Mouse (Mus musculus): Measurements from ENCODE around the gene Il34. TPM values are rescaled to one million over a fixed set of nuclear protein-coding genes. Genes with fewer than 3 reads are reported as not detected.

Gene Il34
- polyA plus RNA-seq (2012; fragmentation: generic; extraction: Trizol), result 10 to 100 TPM; 11.1 to 18.7 TPM

DNA sequence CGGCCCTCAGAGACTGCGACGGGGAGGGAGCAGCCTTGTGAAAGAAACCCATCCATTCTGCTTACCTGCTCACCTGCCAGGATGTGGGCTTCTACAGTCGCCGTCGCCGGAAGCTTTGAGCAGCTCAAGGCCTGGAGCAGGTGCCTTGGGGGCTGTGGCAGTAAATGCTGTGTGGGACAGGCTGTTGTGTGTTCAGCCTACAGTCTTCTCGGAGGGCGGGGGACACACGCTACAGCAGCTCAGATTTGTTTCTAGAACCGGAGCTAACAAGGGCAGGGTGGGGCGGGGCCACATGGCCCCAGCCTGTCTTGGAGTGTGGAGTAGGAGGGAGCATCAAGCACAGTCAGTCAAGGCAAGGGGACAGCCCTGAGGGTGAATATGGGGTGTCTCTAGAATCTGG, at the start of gene Il34:
Gene Il34 (minus strand): TSS at position 256 of the 400 bp plus-strand sequence.

DNA sequence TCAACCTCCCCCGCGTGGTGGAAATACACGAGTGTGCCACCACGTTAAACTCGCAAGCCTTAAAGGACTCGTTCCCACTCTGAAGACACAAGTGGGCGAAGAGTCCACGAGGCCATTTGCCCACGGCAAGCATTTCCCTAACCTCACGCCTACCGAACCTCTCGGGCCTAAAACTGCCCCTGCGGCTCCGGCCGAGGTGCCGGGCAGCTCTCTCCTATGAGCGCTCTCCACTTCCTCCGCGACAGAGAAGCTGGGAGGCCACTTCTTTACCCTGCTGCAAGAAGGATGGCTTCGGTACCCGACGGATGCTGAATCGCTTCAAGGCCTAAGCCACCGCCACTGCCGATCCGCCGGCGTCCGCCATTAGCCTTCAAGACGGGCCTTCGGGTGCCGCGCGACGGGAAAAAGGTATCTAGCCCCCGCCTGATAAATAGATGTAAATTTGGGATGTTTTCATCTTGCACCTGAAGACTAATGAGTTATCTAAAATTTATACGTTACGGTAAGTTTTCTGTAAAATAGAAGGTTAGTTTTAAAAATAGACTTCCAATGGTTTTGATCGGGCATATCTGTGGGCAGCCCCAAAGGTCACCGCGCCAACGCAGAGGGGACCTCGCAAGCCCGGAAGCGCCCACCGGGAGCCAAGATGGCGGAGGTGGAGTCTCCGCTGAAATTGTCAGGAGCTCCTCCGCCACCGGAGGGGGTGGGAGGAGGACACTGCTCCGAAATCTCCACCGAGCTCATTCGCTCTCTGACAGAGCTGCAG, 40.9 kb upstream of the Il34 start, which contains the start of the genes Cog4 and Sf3b3:
Gene Cog4 (plus strand): TSS at position 196 of the 766 bp plus-strand sequence.
Gene Sf3b3 (minus strand): TSS at position 383 of the 766 bp plus-strand sequence.

GRCm38 (mm10) chr8:110720685-110721598, 84.8 kb downstream of the Il34 start, which contains the start of gene Mtss1l:
Gene Mtss1l, plus strand, starts transcription at chr8:110721476.

Other genes starting within 250 kb of the Il34 start
- 10 to 100 TPM; 14.2 to 20.5 TPM for gene Vac14, start 187.3 kb downstream of the Il34 start, polyA plus RNA-seq (2012; fragmentation: generic; extraction: Trizol)
- 10 to 100 TPM in 1 of 2 experiments, 1 to 10 TPM in 1; 5.0 to 32.2 TPM for gene Mtss1l, start 84.4 kb downstream of the Il34 start, polyA plus RNA-seq (2012; fragmentation: generic; extraction: Trizol)
- gene Cog4, start 40.7 kb upstream of the Il34 start, polyA plus RNA-seq (2012; fragmentation: generic; extraction: Trizol), result 10 to 100 TPM; 18.5 to 60.2 TPM
- gene Sf3b3, start 40.9 kb upstream of the Il34 start, polyA plus RNA-seq (2012; fragmentation: generic; extraction: Trizol), result 10 to 100 TPM; 32.7 to 63.3 TPM
- 1 to 10 TPM; 2.7 to 7.0 TPM for gene Fuk, start 96.6 kb upstream of the Il34 start, polyA plus RNA-seq (2012; fragmentation: generic; extraction: Trizol)
- gene St3gal2, start 114.0 kb upstream of the Il34 start, polyA plus RNA-seq (2012; fragmentation: generic; extraction: Trizol), result 10 to 100 TPM; 12.0 to 53.1 TPM
- gene Ddx19a, start 191.9 kb upstream of the Il34 start, polyA plus RNA-seq (2012; fragmentation: generic; extraction: Trizol), result 10 to 100 TPM in 1 of 2 experiments, 1 to 10 TPM in 1; 9.3 to 26.4 TPM
- gene Ddx19b, start 225.8 kb upstream of the Il34 start, polyA plus RNA-seq (2012; fragmentation: generic; extraction: Trizol), result not detected
- 10 to 100 TPM; 56.0 to 69.0 TPM for gene Aars, start 227.2 kb upstream of the Il34 start, polyA plus RNA-seq (2012; fragmentation: generic; extraction: Trizol)